Mouse (Mus musculus): ENCODE results near the gene Slc30a2.

GRCm38 (mm10) chr4:134319674-134320073, 23.3 kb upstream of the Slc30a2 start:
- TF ChIP-seq CTCF (IDR thresholded peaks at IDR 0.05; ENCODE audit: low read depth) (no peak), EP300 (IDR thresholded peaks at IDR 0.05; ENCODE audit: low read depth) (no peak)
